Mouse (Mus musculus) CD8-positive naive resting alpha-beta T cell, adult 2 months (primary cell): ENCODE data around the gene 2410137M14Rik.

Source experiments
- DNase-seq, 2 experiments: peaks; one replicate each; pipeline ENCODE4 v3.0.0; 2022; ENCODE audit warnings: low read depth in 2 of 2, low spot score in 2 of 2

2410137M14Rik gene

DNA sequence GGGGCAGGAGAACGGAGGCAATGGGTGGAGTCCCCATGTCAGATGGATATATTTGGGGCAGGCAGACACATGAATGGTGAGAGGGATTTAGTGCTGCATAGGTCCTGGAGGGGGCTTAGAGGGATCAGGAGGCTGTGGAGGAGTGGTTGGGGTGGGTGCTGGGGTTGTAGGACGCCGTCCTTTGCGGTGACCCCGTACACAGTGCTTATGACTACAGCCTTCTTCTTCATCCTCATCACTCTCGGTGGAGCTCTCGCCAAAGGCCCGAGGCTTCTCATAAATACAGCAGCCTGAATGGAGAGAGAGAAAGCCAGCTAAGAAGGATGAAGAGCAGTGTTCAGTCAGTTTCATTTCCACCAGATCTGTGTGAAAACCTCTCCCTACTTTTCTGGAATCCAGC lies 31.8 kb downstream of the 2410137M14Rik start:
- DNase-seq = no peak

GRCm38 (mm10) chr17:36948286-36948685 lies 32.8 kb downstream of the 2410137M14Rik start:
- no peak for DNase-seq

- DNase-seq = peak in 1 of 2 experiments; percentile 31
Measured at GRCm38 (mm10) chr17:36947051-36947819, 33.8 kb downstream of the 2410137M14Rik start.

DNA sequence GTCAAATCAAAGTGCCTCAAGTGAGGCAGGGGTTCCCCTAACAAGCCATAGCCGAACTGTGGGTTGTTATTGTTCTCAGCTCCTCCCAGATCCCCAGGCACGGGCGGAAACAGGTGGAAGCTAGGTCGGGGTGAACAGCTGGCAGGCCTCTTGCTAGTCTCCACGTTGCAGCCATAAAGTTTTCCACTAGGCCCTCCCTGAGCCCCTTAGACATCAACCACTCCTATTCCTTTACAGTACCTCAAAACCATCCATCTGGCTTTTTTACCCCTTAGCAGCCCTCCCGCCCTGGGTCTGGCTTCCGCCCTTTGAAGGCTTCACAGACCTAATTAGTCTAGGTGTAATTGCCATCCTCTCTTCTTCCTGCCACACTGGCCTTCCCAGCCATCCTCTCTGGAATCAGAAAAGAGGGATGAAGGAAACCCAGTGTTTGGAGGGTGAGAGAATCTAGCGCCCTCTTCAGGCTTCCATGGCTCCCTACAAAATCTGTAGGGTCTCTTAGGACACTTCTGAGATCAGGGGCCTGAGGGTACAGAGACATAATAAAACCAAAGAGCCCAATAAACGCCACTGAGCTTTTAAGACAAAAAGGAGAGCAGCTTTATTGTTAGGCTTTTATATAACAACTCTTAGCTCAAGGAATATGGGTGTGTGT lies 36.8 kb downstream of the 2410137M14Rik start:
- peak in 1 of 2 experiments; percentile 20 for DNase-seq

- DNase-seq = no peak
Measured at GRCm38 (mm10) chr17:36943691-36944090, 37.3 kb downstream of the 2410137M14Rik start.

DNA sequence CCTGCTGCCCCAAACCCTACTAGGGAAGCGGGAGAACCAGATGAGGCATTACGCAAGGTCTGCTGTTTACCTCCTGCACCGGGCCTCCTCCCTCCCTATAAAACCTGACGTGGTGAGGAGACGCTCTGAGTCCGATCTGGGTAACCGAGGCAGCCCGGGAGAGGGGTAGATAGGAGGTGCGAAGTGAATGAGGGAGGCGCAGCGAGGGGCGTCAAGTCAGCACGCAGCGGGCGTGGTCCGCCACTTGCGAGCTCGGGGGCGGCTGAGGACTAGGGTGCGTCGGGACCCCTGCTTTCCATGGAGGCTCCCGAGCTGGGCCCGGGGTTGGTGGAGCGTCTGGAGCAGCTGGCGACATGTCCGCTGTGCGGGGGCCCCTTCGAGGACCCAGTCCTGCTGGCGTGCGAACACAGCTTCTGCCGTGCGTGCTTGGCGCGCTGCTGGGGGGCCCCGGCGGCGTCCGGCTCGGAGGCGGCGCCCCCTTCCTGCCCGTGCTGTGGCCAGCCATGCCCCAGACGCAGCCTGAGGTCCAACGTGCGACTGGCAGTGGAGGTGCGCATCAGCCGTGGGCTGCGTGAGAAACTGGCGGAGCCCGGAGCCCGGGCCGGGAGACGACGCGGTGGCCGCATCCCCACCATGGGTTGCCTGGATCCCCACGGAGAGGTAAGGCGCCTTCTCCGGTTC lies 38.1 kb downstream of the 2410137M14Rik start, which contains the start of gene Rnf39:
Rnf39 (plus strand) TSS at position 128 of the 681 bp plus-strand sequence.
- no peak for DNase-seq

DNA sequence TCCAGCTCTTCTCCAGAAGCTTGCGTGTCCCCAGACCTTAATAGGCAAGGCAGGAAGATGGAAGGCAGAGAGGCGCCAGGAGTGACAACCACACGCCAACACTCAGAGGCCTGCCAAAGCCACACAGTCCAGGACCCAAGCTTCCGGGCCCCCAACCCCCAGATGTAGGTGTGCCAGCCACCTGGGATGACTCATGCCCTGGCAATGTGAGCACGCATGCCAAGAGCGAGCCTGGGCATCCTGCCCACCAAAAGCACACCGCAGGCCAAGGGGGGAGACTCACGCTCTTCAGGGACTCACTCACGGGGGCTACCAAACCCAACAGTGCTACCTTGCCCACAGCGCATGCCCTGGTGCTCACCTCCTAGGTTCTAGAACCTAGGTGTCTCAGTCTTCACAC lies 38.6 kb downstream of the 2410137M14Rik start:
- DNase-seq = peak; percentile 31 to 45

DNA sequence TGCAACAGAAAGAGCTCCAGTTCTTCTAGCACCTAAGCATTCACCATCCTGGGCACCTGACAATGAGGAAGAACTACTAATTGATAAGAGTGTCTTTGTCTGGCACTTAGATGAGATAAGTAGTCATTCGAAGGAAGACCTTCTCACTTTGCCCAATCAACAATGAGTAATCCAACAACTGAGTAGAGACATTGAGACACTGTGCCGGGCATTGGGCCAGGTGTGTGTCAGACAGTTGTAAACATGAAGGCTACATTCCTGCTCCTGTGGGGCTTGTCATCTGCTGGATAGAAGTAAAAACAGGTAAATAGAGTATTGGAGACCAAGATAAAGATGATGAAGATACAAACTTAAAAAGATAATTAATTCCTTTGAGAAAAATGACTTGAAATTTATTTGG lies 43.0 kb downstream of the 2410137M14Rik start:
- DNase-seq = no peak

GRCm38 (mm10) chr17:36931806-36932205 lies 49.2 kb downstream of the 2410137M14Rik start:
- no peak for DNase-seq

DNA sequence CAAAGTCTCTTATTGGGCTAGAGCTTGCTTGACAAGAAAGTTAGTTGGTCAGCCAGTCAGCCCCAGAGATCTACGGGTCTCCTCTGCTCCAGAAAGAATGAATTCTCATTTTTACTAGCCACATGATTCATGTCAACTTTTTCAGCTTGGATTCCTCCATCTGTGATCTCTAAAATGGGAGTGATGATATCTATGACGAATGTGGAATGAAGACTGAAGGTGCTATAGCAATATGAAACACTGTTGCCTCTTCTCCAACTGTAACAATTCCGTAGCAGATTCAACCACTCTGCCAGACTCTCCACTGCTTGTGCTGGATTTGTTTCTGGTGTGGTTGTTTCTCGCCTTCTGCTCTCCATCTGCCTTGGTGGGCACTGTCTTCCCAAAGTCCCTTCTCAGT lies 49.9 kb downstream of the 2410137M14Rik start:
- DNase-seq = no peak

GRCm38 (mm10) chr17:36930233-36930632 lies 50.8 kb downstream of the 2410137M14Rik start:
- DNase-seq = no peak

GRCm38 (mm10) chr17:36929236-36929932 lies 51.7 kb downstream of the 2410137M14Rik start:
- DNase-seq = no peak
